Mouse (Mus musculus) MEL-GATA-1-ER (cell line): Measurements from ENCODE around the gene Serpina3k.
"Not testable (repeated sequence)": the region's sequence is repeated elsewhere in the genome, so short reads cannot be mapped to it uniquely, and the experiment has no call there.

Experiments used
- DNase-seq: peaks from one replicate; pipeline ENCODE4 v3.0.0-alpha.2; 2012; ENCODE audit warnings: low read depth; ENCODE audit errors: extremely low read depth

Gene Serpina3k

DNA sequence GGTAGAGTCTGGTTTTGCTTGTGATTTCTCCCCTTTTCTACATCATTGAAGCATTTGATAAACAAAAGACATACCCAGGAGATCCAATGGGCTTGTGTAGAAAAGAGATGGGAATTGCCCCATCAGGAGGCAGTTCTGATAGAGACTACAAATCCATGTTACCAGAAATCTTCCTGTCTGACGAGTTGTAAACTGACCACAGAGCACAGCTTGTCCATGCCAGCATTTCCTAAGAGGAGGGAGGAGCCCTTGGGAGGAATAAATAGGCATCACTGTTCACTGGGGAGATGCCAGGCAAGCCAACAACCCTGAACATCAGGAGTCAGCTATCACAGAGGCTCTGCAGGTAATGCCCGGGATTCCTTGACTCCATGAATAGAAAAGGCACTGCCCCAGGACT, 48.6 kb downstream of the Serpina3k start:
- not testable (repeated sequence) for DNase-seq

DNA sequence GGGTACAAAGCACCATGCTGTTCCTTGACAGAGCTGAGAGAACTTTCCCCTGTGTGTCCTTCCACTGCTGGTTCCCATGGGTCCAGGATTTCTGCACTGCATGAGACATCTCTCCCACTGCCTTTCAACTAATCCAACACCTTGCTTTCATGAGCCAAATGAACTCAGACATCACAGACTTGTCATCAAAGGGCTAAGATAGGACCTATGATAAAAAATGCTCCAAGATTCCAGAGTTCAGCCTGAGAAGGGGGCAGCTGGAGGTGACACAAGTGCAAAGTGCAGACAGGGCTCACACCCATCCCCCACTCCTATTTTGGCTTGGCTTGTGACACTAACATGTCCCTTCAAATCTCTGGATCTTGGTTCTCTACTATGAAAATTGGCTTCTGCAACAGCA, 50.2 kb downstream of the Serpina3k start:
- DNase-seq = no peak

DNA sequence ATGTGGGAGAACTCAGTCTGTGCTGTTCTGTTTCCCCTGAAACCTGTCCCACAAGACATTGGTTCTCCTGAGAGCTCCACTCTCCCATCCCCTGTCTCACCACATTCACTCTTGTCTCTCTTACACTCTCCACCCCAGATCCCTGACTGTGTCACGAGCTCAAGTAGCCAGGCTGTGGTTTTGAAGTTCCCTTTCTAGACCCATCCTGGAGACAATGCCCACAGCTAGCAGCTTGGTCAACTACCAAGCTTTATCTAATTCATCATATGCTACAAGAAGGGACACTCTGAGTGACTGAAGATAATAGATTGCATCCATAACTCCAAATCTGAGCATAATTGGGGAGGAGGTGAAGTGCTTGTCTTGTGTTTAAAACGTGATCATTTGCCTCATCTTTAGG, 52.8 kb downstream of the Serpina3k start:
- not testable (repeated sequence) for DNase-seq
